Mouse (Mus musculus) neural tube, embryonic 13.5 days (tissue): Measurements from ENCODE around the gene Abcc2. TPM values are rescaled to one million over a fixed set of nuclear protein-coding genes. Genes with fewer than 3 reads are reported as not detected.

Experiments used
- ATAC-seq: fragments of 200-750 bp; cut with Nextera tagmentation; 2 replicates; pipeline ENCODE4 v1.8.0; 2017; ENCODE audit warnings: low read depth, mild to moderate bottlenecking, moderate TSS enrichment, moderate library complexity
- H3K27ac ChIP-seq: fragments of 300-500 bp; sonication (generic); replicated peaks from 2 replicates; pipeline ENCODE4 v1.5.1; 2015; ENCODE audit warnings: moderate library complexity, mild to moderate bottlenecking, inconsistent platforms
- H3K27me3 ChIP-seq: fragments of 300-500 bp; sonication (generic); 2 replicates; pipeline ENCODE4 v1.6.1; 2015; ENCODE audit warnings: mild to moderate bottlenecking, inconsistent platforms
- H3K36me3 ChIP-seq: fragments of 300-500 bp; sonication (generic); 2 replicates; pipeline ENCODE4 v1.6.1; 2015; ENCODE audit warnings: mild to moderate bottlenecking, inconsistent platforms
- H3K4me1 ChIP-seq: fragments of 300-500 bp; sonication (generic); replicated peaks from 2 replicates; pipeline ENCODE4 v1.6.1; 2015; ENCODE audit warnings: inconsistent platforms
- H3K4me2 ChIP-seq: fragments of 300-500 bp; sonication (generic); 2 replicates; pipeline ENCODE4 v1.6.1; 2015; ENCODE audit warnings: inconsistent platforms, mild to moderate bottlenecking, moderate library complexity
- H3K4me3 ChIP-seq: fragments of 300-500 bp; sonication (generic); 2 replicates; pipeline ENCODE4 v1.5.1; 2015; ENCODE audit warnings: mild to moderate bottlenecking, inconsistent platforms
- H3K9ac ChIP-seq: fragments of 300-500 bp; sonication (generic); 2 replicates; pipeline ENCODE4 v1.6.1; 2015; ENCODE audit warnings: moderate library complexity, mild to moderate bottlenecking, inconsistent platforms
- H3K9me3 ChIP-seq: fragments of 300-500 bp; sonication (generic); 2 replicates; pipeline ENCODE4 v1.6.1; 2016; ENCODE audit warnings: inconsistent platforms
- WGBS: fragments of 180-500 bp; shearing (Covaris S2); methylation state at CpG from one replicate; pipeline ENCODE4 v1.1.7; 2015; 5-methylcytosine and 5-hydroxymethylcytosine counted together
- polyA plus RNA-seq: library from polyadenylated mRNA; unstranded; fragments of >200 nt; fragmentation: Nextera tagmentation; extraction: Ambion mirVana; gene quantifications from 2 replicates; pipeline ENCODE4 v1.2.1, GENCODE M21; 2015

Abcc2 gene
- polyA plus RNA-seq, 1 experiment from 2014 or later: 0.17 TPM

- ATAC-seq: no peak
Measured at GRCm38 (mm10) chr19:43786249-43787026, 4.4 kb downstream of the Abcc2 start.

DNA sequence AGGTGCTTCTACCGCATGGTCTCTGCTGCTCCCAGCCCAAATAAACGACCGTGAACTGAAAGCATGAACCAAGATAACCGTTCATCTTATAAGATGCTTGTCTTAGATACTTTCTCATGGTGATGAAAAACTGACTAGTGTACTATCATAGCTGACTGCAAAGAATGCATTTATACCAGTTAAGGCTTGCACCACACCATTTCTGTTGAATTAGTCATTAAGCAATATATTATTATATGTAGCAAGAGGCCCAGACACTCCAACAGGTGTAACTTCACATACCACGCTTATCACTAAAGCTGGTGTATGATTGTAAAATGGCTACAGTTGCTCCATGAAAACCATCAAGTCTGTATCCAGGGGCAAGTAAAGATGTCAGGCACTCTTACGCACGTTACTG lies 7.8 kb downstream of the Abcc2 start:
- Histone ChIP-seq H3K4me2 (no peak overlapping the region), H3K4me1 (no peaks in the 10 kb centered on the region), H3K27me3 (no peaks in the 10 kb centered on the region), H3K4me3 (no peak overlapping the region), H3K9ac (no peak overlapping the region), H3K27ac (no peak overlapping the region), H3K36me3 (no peaks in the 10 kb centered on the region), H3K9me3 (no peaks in the 10 kb centered on the region)
- 91% methylated on average over 7 of the region's 7 CpGs for WGBS
- no peak for ATAC-seq

More at GRCm38 (mm10) chr19:43786249-43787026, 4.4 kb downstream of the Abcc2 start:
- no peaks in the 10 kb centered on the region for H3K27me3 ChIP-seq
- H3K4me2 ChIP-seq: no peak overlapping the region
- no peak overlapping the region for H3K4me3 ChIP-seq
- no peak overlapping the region for H3K27ac ChIP-seq
- H3K36me3 ChIP-seq: no peaks in the 10 kb centered on the region
- no peak overlapping the region for H3K9ac ChIP-seq
- H3K4me1 ChIP-seq: no peaks in the 10 kb centered on the region
- no peaks in the 10 kb centered on the region for H3K9me3 ChIP-seq
- WGBS: 85% methylated on average over 13 of the region's 13 CpGs

- H3K9ac ChIP-seq: no peak overlapping the region
- H3K36me3 ChIP-seq: no peaks in the 10 kb centered on the region
- no peak overlapping the region for H3K4me2 ChIP-seq
- H3K27ac ChIP-seq: no peak overlapping the region
- no peak overlapping the region for H3K4me3 ChIP-seq
- H3K27me3 ChIP-seq: no peaks in the 10 kb centered on the region
- H3K4me1 ChIP-seq: no peaks in the 10 kb centered on the region
- ATAC-seq: no peak
- 94% methylated on average over 4 of the region's 4 CpGs for WGBS
- no peaks in the 10 kb centered on the region for H3K9me3 ChIP-seq
Measured at GRCm38 (mm10) chr19:43792537-43792936, 10.5 kb downstream of the Abcc2 start.

- Histone ChIP-seq H3K36me3 (no peaks in the 10 kb centered on the region), H3K27ac (no peak overlapping the region), H3K4me1 (no peaks in the 10 kb centered on the region), H3K4me3 (no peak overlapping the region), H3K9ac (no peak overlapping the region), H3K9me3 (no peaks in the 10 kb centered on the region), H3K4me2 (no peak overlapping the region), H3K27me3 (no peaks in the 10 kb centered on the region)
- 93% methylated on average over 1 of the region's 1 CpGs for whole genome bisulfite sequencing
- no peak for ATAC-seq
Measured at GRCm38 (mm10) chr19:43793951-43794350, 12.0 kb downstream of the Abcc2 start.

DNA sequence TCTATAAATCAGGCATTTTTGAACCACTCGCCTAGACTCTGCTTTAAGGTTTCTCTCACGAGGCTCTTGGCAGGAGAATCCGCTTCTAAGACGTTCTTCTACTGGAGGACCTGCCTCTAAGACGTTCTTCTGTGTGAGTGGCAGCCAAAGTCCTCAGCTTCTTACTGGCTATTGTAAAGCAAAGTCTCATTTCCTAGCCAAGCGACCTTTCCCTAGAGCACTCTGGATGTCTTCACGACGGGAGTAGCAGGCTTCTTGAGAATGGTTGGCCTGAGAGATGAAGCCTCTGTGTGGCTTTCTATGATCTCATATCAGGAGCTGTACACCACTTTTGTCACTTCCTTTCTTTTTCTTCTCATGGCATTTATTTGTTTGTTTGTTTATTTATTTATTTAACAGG lies 13.5 kb downstream of the Abcc2 start:
- H3K36me3 ChIP-seq: no peaks in the 10 kb centered on the region
- no peak overlapping the region for H3K4me2 ChIP-seq
- H3K9ac ChIP-seq: no peak overlapping the region
- H3K9me3 ChIP-seq: no peaks in the 10 kb centered on the region
- H3K27me3 ChIP-seq: no peaks in the 10 kb centered on the region
- H3K27ac ChIP-seq: no peak overlapping the region
- 87% methylated on average over 8 of the region's 8 CpGs for WGBS
- no peak for ATAC-seq
- H3K4me3 ChIP-seq: no peak overlapping the region
- H3K4me1 ChIP-seq: no peaks in the 10 kb centered on the region

GRCm38 (mm10) chr19:43797216-43797615 lies 15.2 kb downstream of the Abcc2 start:
- H3K9ac ChIP-seq: no peak overlapping the region
- H3K9me3 ChIP-seq: no peaks in the 10 kb centered on the region
- H3K27me3 ChIP-seq: no peaks in the 10 kb centered on the region
- no peak overlapping the region for H3K27ac ChIP-seq
- H3K4me3 ChIP-seq: no peak overlapping the region
- H3K4me1 ChIP-seq: no peaks in the 10 kb centered on the region
- ATAC-seq: no peak
- 84% methylated on average over 5 of the region's 5 CpGs for WGBS
- no peaks in the 10 kb centered on the region for H3K36me3 ChIP-seq
- H3K4me2 ChIP-seq: no peak overlapping the region

DNA sequence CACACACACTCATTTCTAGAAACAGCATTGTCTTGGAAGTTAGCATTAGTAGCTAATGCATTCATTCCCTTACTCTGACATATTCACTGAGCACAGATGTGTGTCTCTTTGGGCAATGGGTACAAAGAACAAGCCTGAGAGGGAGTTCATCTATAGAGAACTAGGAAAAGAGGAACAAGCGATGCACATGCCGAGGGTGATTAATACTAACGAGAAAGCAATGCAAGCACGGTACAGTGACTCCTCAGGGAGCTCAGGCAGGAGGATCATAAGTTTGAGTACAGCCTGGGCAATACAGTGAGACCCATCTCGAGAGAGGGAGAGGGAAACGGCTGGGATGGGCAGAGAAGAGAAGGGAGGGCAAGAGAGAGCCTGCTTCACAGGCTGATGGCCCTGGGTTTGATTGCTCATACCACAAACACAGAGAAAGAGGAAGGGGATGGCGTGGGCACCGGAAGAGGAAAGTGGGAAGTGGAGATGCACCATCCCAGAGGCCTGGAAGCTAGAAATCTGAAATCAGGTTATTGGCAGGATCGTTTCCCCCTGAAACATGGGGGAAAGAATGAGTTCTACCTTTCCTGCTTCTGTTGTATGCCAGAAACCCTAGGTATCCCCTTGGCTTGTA lies 19.5 kb downstream of the Abcc2 start:
- Histone ChIP-seq H3K9ac (no peak overlapping the region), H3K4me2 (no peak overlapping the region), H3K27me3 (no peaks in the 10 kb centered on the region), H3K4me1 (no peaks in the 10 kb centered on the region), H3K9me3 (no peaks in the 10 kb centered on the region), H3K4me3 (no peak overlapping the region), H3K27ac (no peak overlapping the region), H3K36me3 (no peaks in the 10 kb centered on the region)
- WGBS: 78% methylated on average over 9 of the region's 9 CpGs
- no peak for ATAC-seq

DNA sequence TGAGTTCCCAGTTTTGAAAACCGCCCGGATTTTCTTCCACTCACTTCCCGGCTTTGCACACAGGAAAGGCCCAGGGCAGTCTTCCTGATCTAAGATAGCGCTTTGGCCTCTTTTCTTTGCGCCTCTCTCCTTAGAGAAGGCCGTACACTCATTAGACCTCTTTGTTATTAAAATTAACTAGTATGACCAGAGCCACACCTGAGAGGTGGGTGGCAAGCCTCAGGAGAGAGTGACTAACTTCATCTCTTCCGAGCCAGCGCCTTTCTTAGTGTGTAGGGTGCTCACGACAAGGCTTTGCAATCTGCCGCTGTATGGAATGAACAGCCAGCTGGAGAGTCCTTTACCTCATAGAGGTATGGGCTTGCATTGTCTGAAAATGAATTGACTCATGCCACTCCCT lies 21.9 kb downstream of the Abcc2 start:
- no peak overlapping the region for H3K4me3 ChIP-seq
- no peak overlapping the region for H3K9ac ChIP-seq
- H3K4me1 ChIP-seq: no peaks in the 10 kb centered on the region
- no peaks in the 10 kb centered on the region for H3K36me3 ChIP-seq
- no peaks in the 10 kb centered on the region for H3K27me3 ChIP-seq
- no peak overlapping the region for H3K4me2 ChIP-seq
- no peak for ATAC-seq
- H3K27ac ChIP-seq: no peak overlapping the region
- WGBS: 82% methylated on average over 10 of the region's 10 CpGs
- H3K9me3 ChIP-seq: no peaks in the 10 kb centered on the region

- no peaks in the 10 kb centered on the region for H3K27me3 ChIP-seq
- no peak overlapping the region for H3K27ac ChIP-seq
- no peaks in the 10 kb centered on the region for H3K9me3 ChIP-seq
- H3K4me1 ChIP-seq: no peaks in the 10 kb centered on the region
- ATAC-seq: no peak
- no peak overlapping the region for H3K9ac ChIP-seq
- H3K4me3 ChIP-seq: no peak overlapping the region
- 32% methylated on average over 4 of the region's 4 CpGs for WGBS
- H3K4me2 ChIP-seq: no peak overlapping the region
- no peaks in the 10 kb centered on the region for H3K36me3 ChIP-seq
Measured at GRCm38 (mm10) chr19:43809331-43809730, 27.3 kb downstream of the Abcc2 start.

DNA sequence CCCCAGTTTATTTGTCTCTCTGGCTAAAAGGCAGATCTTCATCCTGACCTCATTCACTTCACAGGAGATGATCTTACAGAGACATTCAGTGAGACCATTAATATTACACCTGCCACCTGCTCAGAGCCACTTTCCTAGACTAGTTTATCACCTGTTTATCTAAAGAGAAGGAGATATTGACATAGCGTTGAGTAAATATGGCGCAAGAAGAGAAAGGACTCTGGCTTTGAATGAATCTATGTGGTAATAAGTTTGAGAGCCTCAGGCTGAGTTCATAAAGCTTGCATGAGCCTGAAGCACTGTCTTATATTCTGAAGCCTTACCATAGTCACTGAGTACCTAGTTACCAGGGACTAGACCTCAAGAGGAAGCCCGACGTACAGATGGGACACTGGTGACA lies 29.4 kb downstream of the Abcc2 start:
- Histone ChIP-seq H3K27ac (no peak overlapping the region), H3K27me3 (no peaks in the 10 kb centered on the region), H3K9me3 (no peaks in the 10 kb centered on the region), H3K36me3 (no peaks in the 10 kb centered on the region), H3K4me1 (no peaks in the 10 kb centered on the region), H3K4me2 (no peak overlapping the region), H3K4me3 (no peak overlapping the region), H3K9ac (no peak overlapping the region)
- 95% methylated on average over 4 of the region's 4 CpGs for WGBS
- ATAC-seq: no peak

GRCm38 (mm10) chr19:43813315-43813714 lies 31.3 kb downstream of the Abcc2 start:
- no peak overlapping the region for H3K4me3 ChIP-seq
- no peaks in the 10 kb centered on the region for H3K27me3 ChIP-seq
- H3K4me1 ChIP-seq: no peaks in the 10 kb centered on the region
- no peaks in the 10 kb centered on the region for H3K9me3 ChIP-seq
- WGBS: 89% methylated on average over 10 of the region's 10 CpGs
- H3K9ac ChIP-seq: no peak overlapping the region
- H3K27ac ChIP-seq: no peak overlapping the region
- H3K36me3 ChIP-seq: no peaks in the 10 kb centered on the region
- no peak for ATAC-seq
- no peak overlapping the region for H3K4me2 ChIP-seq

GRCm38 (mm10) chr19:43815661-43816414 lies 33.8 kb downstream of the Abcc2 start:
- Histone ChIP-seq H3K27me3 (no peaks in the 10 kb centered on the region), H3K4me1 (no peaks in the 10 kb centered on the region), H3K9ac (no peak overlapping the region), H3K9me3 (no peaks in the 10 kb centered on the region), H3K27ac (no peak overlapping the region), H3K36me3 (no peaks in the 10 kb centered on the region), H3K4me3 (no peak overlapping the region), H3K4me2 (no peak overlapping the region)
- WGBS: 72% methylated on average over 14 of the region's 14 CpGs
- no peak for ATAC-seq
